Mouse (Mus musculus): ENCODE results near the gene Ephb1.

- TF ChIP-seq CTCF (IDR thresholded peaks at IDR 0.05; ENCODE audit: low read depth) = no peak
- no peak for TF ChIP-seq EP300 (optimal IDR thresholded peaks at IDR 0.05)
Measured at GRCm38 (mm10) chr9:101877109-101877987, 477.1 kb downstream of the Ephb1 start.
